Mouse (Mus musculus) ovary, postnatal 10 days (tissue): ENCODE results near the gene Pacsin2.
A peak's percentile ranks its signal among the peaks of the same experiment; 100 is the strongest.
"Not testable (repeated sequence)": the region's sequence is repeated elsewhere in the genome, so short reads cannot be mapped to it uniquely, and the experiment has no call there.

Experiments used
- DNase-seq: peaks from one replicate; pipeline ENCODE4 v3.0.0; 2022; ENCODE audit warnings: low spot score

The Pacsin2 gene

DNA sequence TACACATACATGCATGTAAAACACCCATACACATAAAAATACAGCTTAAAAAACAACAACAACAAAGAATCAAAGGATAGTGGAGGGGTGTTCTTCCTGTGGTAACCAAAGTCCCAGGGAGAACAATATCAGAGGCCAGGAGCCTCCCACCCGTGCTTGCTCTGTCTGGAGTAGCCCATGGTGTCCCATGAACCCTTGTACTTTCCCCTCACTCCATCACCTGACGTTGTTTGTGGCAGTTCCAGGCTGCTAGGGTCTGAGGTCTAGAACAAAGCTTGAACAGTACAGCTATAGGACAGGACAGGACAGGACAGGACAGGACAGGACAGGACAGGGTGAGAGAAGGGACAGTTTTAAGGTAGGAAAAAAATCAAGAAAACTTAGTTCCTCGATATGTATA is 13.7 kb upstream of the Pacsin2 start:
- DNase-seq = no peak

GRCm38 (mm10) chr15:83476593-83477273 is 12.3 kb upstream of the Pacsin2 start:
- no peak for DNase-seq

DNA sequence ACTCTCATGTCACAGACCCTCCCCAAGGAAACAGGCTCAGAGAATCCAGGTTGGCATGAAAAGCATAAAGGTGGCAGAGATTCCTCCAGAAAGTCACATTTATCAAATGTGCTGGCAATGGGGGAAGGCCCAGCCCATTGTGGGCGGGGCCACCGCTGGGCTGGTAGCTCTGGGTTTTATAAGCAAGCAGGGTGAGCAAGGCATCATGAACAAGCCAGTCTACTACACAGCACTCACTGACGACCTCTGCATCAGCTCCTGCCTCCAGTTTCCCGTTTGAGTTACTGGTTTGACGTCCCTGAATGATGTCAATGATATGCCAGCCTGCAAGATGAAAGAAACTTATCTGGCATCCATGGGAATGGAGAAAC is 10.0 kb upstream of the Pacsin2 start:
- DNase-seq = no peak

DNA sequence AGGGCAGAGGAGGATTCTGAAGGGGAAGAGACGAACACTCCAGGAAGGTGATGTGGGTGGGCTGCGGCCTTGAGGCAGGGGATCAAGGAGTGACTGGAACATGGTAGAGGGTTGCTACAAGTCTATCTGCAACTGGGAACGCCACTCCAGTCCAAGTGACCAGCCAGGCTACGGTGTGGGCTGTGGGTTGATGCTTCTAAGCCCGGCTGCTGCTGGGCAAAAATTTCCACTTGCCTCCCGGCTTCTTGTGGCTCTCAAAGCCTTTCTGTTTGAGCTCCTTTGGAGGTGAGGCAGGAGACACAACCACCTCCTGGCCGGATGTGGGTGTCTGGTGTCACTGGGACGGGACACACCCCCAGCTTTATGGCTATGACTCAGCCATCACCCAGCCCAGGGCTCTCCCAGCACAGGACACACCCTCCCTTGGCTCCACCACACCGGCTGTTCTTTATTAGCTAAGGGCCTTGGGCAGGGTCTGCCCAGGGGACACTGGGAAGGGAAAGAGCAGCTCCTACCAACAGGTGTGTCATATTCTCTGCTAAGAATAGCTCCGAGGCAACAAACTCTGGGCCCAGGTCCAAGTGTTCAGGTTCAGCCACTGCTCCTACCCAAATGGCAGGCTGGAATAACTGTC is 9.5 kb upstream of the Pacsin2 start:
- no peak for DNase-seq

DNA sequence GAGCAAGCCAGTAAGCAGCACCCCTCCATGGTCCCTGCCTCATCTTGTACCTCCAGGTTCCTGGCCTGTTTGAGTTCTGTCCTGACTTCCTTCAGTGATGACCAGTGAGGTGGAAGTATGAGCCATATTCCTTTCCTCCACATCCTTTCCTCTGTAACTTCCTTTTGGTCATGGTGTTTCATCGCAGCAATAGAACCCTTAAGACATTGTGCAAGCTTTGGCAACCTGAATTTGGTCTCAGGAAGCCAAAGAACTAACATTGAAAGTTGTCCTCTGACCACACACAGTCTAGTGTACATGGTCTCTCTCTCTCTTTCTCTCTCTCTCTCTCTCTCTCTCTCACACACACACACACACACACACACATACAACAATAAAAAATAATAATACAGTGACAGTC is 8.8 kb upstream of the Pacsin2 start:
- no peak for DNase-seq

- no peak for DNase-seq
These were observed 7.1 kb upstream of the Pacsin2 start for GRCm38 (mm10) chr15:83471476-83471875.

- DNase-seq = no peak
These were observed 6.0 kb upstream of the Pacsin2 start for GRCm38 (mm10) chr15:83470443-83470842.

- DNase-seq = no peak
These were observed 4.9 kb upstream of the Pacsin2 start for GRCm38 (mm10) chr15:83469279-83469821.

DNA sequence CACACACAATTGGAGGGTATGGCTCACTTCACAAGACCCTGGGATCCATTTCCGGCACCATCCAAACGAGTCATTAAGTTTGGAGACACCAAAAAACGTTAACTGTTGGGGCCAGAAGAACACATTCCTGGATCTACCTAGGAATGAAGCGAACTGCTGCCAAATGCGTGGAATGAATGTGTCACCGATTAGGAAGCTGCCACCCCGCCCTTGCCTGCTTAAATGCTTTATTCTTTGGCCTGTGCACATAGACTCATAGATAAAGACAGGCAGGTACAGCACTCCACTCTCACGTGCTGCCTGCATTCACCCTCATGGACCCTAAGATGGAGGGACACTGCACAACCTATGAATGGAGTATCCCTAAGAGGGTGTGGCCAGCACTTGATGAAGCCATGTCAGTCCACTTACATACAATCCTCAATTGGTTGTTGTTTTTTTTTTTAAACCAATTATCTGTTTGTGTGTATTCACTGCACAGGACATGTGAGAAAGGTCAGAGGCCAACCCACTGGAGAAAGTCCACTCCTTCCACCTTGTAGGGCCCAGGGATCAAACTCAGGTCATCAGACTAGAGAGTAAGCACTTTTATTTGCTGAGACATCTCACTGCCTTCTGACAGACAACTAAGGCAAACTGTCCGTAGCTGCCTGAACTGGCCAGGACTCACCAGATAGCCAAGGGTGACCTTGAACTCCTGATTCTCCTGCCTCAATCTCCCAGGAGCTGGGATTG is 3.0 kb upstream of the Pacsin2 start:
- DNase-seq = no peak

GRCm38 (mm10) chr15:83466331-83466730 is 1.9 kb upstream of the Pacsin2 start:
- DNase-seq = no peak

DNA sequence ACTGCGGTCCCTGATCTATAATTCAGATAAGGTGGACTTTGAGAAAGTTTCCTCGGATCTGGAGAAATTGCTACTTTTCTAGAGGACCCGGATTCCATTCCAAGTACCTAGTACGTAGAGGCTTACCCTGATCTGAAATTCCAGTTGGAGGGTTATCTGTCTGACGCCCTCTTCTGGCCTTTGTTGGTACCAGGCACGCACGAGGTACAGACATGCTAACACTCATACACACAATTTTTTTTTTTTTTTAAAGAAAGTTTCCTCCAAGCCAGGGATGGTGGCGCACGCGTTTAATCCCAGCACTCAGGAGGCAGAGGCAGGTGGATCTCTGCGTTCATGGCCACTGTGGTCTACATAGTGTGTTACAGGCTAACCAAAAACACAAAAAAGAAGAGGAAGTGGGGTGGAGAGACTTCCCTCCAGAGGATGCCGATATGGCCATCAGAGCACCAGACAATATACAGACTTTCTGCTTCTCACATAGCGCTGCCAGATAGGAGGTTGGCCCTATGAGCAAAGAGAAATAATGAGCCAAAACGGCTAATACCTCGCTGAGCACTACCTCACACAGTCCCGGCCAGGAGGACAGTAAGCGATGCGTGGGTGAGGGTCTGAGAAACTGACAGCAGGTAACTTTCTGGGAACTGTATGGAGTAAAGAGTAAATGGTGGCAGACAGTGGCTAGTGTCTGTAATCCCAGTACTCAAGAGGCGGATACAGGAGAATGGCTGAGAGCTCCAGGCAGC is 672 bp upstream of the Pacsin2 start:
- DNase-seq = no peak

GRCm38 (mm10) chr15:83463369-83464082 is 880 bp downstream of the Pacsin2 start:
- no peak for DNase-seq

- DNase-seq = not testable (repeated sequence)
These were observed 2.1 kb downstream of the Pacsin2 start for GRCm38 (mm10) chr15:83462349-83462748.

DNA sequence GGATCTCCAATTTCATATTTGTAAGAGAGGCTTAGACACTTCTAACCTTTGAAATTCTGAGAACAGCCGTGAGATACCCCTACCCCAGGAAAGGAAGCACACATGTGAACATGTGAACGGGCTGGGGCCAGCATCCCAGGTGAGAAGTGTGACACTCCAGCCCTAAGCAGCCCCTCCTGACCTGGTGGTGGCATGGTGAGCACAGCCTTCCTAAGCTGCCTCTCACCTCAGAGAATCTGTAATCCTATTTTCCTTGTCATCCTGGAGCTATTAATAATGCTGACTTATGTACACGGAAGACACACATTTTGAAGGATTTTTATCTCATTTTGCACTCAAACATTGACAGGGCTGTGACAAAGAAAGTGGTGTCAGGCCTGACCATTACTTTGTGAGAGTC is 3.5 kb downstream of the Pacsin2 start:
- DNase-seq = no peak

DNA sequence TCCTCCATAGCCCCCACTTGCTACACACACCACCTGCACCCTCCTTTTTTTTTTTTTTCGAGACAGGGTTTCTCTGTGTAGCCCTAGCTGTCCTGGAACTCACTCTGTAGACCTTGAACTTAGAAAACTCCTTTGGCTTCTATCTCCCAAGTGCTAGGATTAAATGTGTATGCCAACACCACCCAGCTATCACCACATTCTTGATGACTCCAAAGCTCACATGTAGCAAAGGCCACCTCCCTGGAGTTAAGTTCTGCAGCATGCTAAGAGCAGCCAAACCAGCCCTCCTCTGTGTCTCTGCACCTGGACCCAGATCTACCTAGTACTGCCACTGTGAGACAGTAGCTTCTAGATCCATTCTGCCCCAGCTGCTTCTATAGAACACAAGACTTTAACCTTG is 6.9 kb downstream of the Pacsin2 start:
- DNase-seq = no peak

- no peak for DNase-seq
These were observed 8.8 kb downstream of the Pacsin2 start for GRCm38 (mm10) chr15:83455637-83456036.

- no peak for DNase-seq
These were observed 9.4 kb downstream of the Pacsin2 start for GRCm38 (mm10) chr15:83455034-83455433.

GRCm38 (mm10) chr15:83454419-83454818 is 10.0 kb downstream of the Pacsin2 start:
- DNase-seq = no peak

GRCm38 (mm10) chr15:83453879-83454278 is 10.5 kb downstream of the Pacsin2 start:
- no peak for DNase-seq

DNA sequence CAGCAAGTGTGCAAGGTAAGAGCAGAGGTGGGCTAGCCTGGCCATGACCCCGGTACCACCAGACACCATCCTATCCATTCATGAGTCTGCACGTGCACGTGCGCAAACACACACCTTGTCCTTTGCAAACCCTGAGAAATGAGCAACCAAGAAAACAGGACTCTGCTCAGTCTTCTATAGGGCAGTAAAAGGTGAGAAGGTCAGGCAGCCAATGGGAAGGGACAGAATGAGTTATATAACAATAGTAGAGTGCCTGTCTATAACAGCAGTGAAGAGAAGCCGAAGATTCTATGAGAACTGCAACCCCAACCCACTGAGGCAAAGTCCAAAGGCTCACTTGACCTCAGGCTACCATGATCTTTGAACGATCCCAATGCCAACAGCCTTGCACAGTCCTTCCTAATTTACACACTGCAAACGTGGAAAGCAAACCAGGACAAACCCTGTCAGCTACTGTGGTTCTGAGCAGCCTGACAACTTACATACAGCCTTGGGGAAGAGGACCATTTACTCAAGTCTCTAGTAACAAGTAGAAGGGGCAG is 12.1 kb downstream of the Pacsin2 start:
- no peak for DNase-seq

- peak; percentile 14 for DNase-seq
These were observed 12.7 kb downstream of the Pacsin2 start for GRCm38 (mm10) chr15:83451621-83452210.
